Mouse (Mus musculus): Measurements from ENCODE around the gene Ermap.

Ermap gene

GRCm38 (mm10) chr4:119133306-119133705 is 56.5 kb downstream of the Ermap start:
- no peak for DNase-seq

GRCm38 (mm10) chr4:119131189-119131910 is 58.5 kb downstream of the Ermap start:
- no peak for DNase-seq

GRCm38 (mm10) chr4:119129096-119129495 is 60.7 kb downstream of the Ermap start:
- DNase-seq: no peak

GRCm38 (mm10) chr4:119128547-119128946 is 61.3 kb downstream of the Ermap start:
- no peak for DNase-seq

GRCm38 (mm10) chr4:119127229-119127628 is 62.6 kb downstream of the Ermap start:
- no peak for DNase-seq

- no peak for DNase-seq
These were observed 64.1 kb downstream of the Ermap start for GRCm38 (mm10) chr4:119125577-119126270.

All from right cerebral cortex, postnatal 4 days (tissue).